Mouse (Mus musculus): ENCODE results near the gene Fxr2. TPM values are rescaled to one million over a fixed set of nuclear protein-coding genes. Genes with fewer than 3 reads are reported as not detected.

Gene Fxr2
- polyA plus RNA-seq, 1 experiment from 2014 or later, result 23.4 TPM

MicroRNAs within 50 kb of the gene (microRNA counts, 519-probe panel; counts per million panel counts)
- 582 counts per million, percentile 70 among the panel's probes with 10 or more counts for microRNA mmu-miR-1934
- 582 counts per million, percentile 70 among the panel's probes with 10 or more counts for microRNA mmu-miR-467f

Small RNAs within 50 kb of the gene (microRNA-seq; reads per million reads assigned to microRNA genes)
- gene Mir1934 (14.8 reads per million, percentile 27 among the genes with 10 or more reads in this experiment), gene Mir467f (not detected)

Other genes with a start within 250 kb of the Fxr2 start
- 111 and 119 TPM in 2 replicates for gene Naa38, start 237.5 kb upstream of the Fxr2 start, polyA plus RNA-seq (2016; fragmentation: Nextera tagmentation; extraction: Ambion mirVana)
- 15.1 and 15.7 TPM in 2 replicates for gene Cyb5d1, start 237.4 kb upstream of the Fxr2 start, polyA plus RNA-seq (2016; fragmentation: Nextera tagmentation; extraction: Ambion mirVana)
- gene Tmem88, start 234.8 kb upstream of the Fxr2 start, polyA plus RNA-seq (2016; fragmentation: Nextera tagmentation; extraction: Ambion mirVana), result 14.4 and 15.4 TPM in 2 replicates
- gene Kdm6b, start 219.3 kb upstream of the Fxr2 start, polyA plus RNA-seq (2016; fragmentation: Nextera tagmentation; extraction: Ambion mirVana), result 7.1 and 7.5 TPM in 2 replicates
- 0.06 and 0.17 TPM in 2 replicates for gene Dnah2, start 83.9 kb upstream of the Fxr2 start, polyA plus RNA-seq (2016; fragmentation: Nextera tagmentation; extraction: Ambion mirVana)
- gene Efnb3, start 72.8 kb upstream of the Fxr2 start, polyA plus RNA-seq (2016; fragmentation: Nextera tagmentation; extraction: Ambion mirVana), result 1.7 and 2.3 TPM in 2 replicates
- gene Wrap53, start 52.7 kb upstream of the Fxr2 start, polyA plus RNA-seq (2016; fragmentation: Nextera tagmentation; extraction: Ambion mirVana), result 24.3 and 27.1 TPM in 2 replicates
- 110 TPM in 2 replicates for gene Trp53, start 52.6 kb upstream of the Fxr2 start, polyA plus RNA-seq (2016; fragmentation: Nextera tagmentation; extraction: Ambion mirVana)
- gene Atp1b2, start 27.0 kb upstream of the Fxr2 start, polyA plus RNA-seq (2016; fragmentation: Nextera tagmentation; extraction: Ambion mirVana), result 38.3 and 39.8 TPM in 2 replicates
- 33.0 and 34.9 TPM in 2 replicates for gene Shbg, start 15.1 kb upstream of the Fxr2 start, polyA plus RNA-seq (2016; fragmentation: Nextera tagmentation; extraction: Ambion mirVana)
- 11.5 and 12.4 TPM in 2 replicates for gene Sat2, start 11.0 kb upstream of the Fxr2 start, polyA plus RNA-seq (2016; fragmentation: Nextera tagmentation; extraction: Ambion mirVana)
- gene Sox15, start 22.3 kb downstream of the Fxr2 start, polyA plus RNA-seq (2016; fragmentation: Nextera tagmentation; extraction: Ambion mirVana), result not detected in 2 replicates
- gene Mpdu1, start 29.7 kb downstream of the Fxr2 start, polyA plus RNA-seq (2016; fragmentation: Nextera tagmentation; extraction: Ambion mirVana), result 38.2 and 39.4 TPM in 2 replicates
- gene Cd68, start 33.2 kb downstream of the Fxr2 start, polyA plus RNA-seq (2016; fragmentation: Nextera tagmentation; extraction: Ambion mirVana), result 14.5 and 15.0 TPM in 2 replicates
- gene Eif4a1, start 39.4 kb downstream of the Fxr2 start, polyA plus RNA-seq (2016; fragmentation: Nextera tagmentation; extraction: Ambion mirVana), result 393 and 408 TPM in 2 replicates
- gene Senp3, start 49.1 kb downstream of the Fxr2 start, polyA plus RNA-seq (2016; fragmentation: Nextera tagmentation; extraction: Ambion mirVana), result 53.8 and 56.2 TPM in 2 replicates
- gene Tnfsf13, start 52.8 kb downstream of the Fxr2 start, polyA plus RNA-seq (2016; fragmentation: Nextera tagmentation; extraction: Ambion mirVana), result 0.14 and 0.23 TPM in 2 replicates
- gene Tnfsf12, start 62.9 kb downstream of the Fxr2 start, polyA plus RNA-seq (2016; fragmentation: Nextera tagmentation; extraction: Ambion mirVana), result 3.3 and 3.6 TPM in 2 replicates
- 0.72 and 0.98 TPM in 2 replicates for gene Tnfsfm13, start 63.1 kb downstream of the Fxr2 start, polyA plus RNA-seq (2016; fragmentation: Nextera tagmentation; extraction: Ambion mirVana)
- 17.4 and 20.2 TPM in 2 replicates for gene Polr2a, start 125.6 kb downstream of the Fxr2 start, polyA plus RNA-seq (2016; fragmentation: Nextera tagmentation; extraction: Ambion mirVana)
- gene Slc35g3, start 129.0 kb downstream of the Fxr2 start, polyA plus RNA-seq (2016; fragmentation: Nextera tagmentation; extraction: Ambion mirVana), result not detected in 2 replicates
- gene Zbtb4, start 132.9 kb downstream of the Fxr2 start, polyA plus RNA-seq (2016; fragmentation: Nextera tagmentation; extraction: Ambion mirVana), result 0.43 and 0.70 TPM in 2 replicates
- 0.63 and 0.64 TPM in 2 replicates for gene Chrnb1, start 163.0 kb downstream of the Fxr2 start, polyA plus RNA-seq (2016; fragmentation: Nextera tagmentation; extraction: Ambion mirVana)
- 0.45 and 0.48 TPM in 2 replicates for gene Fgf11, start 168.9 kb downstream of the Fxr2 start, polyA plus RNA-seq (2016; fragmentation: Nextera tagmentation; extraction: Ambion mirVana)
- 0.59 and 0.72 TPM in 2 replicates for gene Tmem102, start 172.6 kb downstream of the Fxr2 start, polyA plus RNA-seq (2016; fragmentation: Nextera tagmentation; extraction: Ambion mirVana)
- not detected in 2 replicates for gene Gm39566, start 182.3 kb downstream of the Fxr2 start, polyA plus RNA-seq (2016; fragmentation: Nextera tagmentation; extraction: Ambion mirVana)
- not detected in 2 replicates for gene Spem2, start 185.5 kb downstream of the Fxr2 start, polyA plus RNA-seq (2016; fragmentation: Nextera tagmentation; extraction: Ambion mirVana)
- gene Spem1, start 189.2 kb downstream of the Fxr2 start, polyA plus RNA-seq (2016; fragmentation: Nextera tagmentation; extraction: Ambion mirVana), result not detected in 2 replicates
- gene Nlgn2, start 204.8 kb downstream of the Fxr2 start, polyA plus RNA-seq (2016; fragmentation: Nextera tagmentation; extraction: Ambion mirVana), result 1.3 and 1.4 TPM in 2 replicates
- gene Tmem256, start 205.5 kb downstream of the Fxr2 start, polyA plus RNA-seq (2016; fragmentation: Nextera tagmentation; extraction: Ambion mirVana), result 330 and 338 TPM in 2 replicates
- 37.0 and 37.7 TPM in 2 replicates for gene Plscr3, start 213.4 kb downstream of the Fxr2 start, polyA plus RNA-seq (2016; fragmentation: Nextera tagmentation; extraction: Ambion mirVana)
- gene Tnk1, start 225.7 kb downstream of the Fxr2 start, polyA plus RNA-seq (2016; fragmentation: Nextera tagmentation; extraction: Ambion mirVana), result 1.2 and 1.4 TPM in 2 replicates
- gene Tmem95, start 245.0 kb downstream of the Fxr2 start, polyA plus RNA-seq (2016; fragmentation: Nextera tagmentation; extraction: Ambion mirVana), result not detected in 2 replicates
- gene Kctd11, start 248.4 kb downstream of the Fxr2 start, polyA plus RNA-seq (2016; fragmentation: Nextera tagmentation; extraction: Ambion mirVana), result 1.3 TPM in 2 replicates

Measured in liver, embryonic 12.5 days (tissue).